Mouse (Mus musculus) stomach, postnatal 0 days (tissue): Measurements from ENCODE around the gene Msmp. TPM values are rescaled to one million over a fixed set of nuclear protein-coding genes. Genes with fewer than 3 reads are reported as not detected.

Experiments
- ATAC-seq: fragments of 200-750 bp; cut with Nextera tagmentation; 2 replicates; pipeline ENCODE4 v1.8.0; 2017; ENCODE audit not compliant: low FRiP score, low TSS enrichment
- DNase-seq: peaks from one replicate; pipeline ENCODE4 v3.0.0-alpha.2; 2016; ENCODE audit warnings: low spot score
- H3K27ac ChIP-seq: fragments of 300-500 bp; sonication (generic); replicated peaks from 2 replicates; pipeline ENCODE4 v1.5.1; 2014; ENCODE audit warnings: mild to moderate bottlenecking, control low read depth
- H3K27me3 ChIP-seq: fragments of 300-500 bp; sonication (generic); 2 replicates; pipeline ENCODE4 v1.6.1; 2014; ENCODE audit warnings: low read length; ENCODE audit not compliant: control insufficient read depth, insufficient read depth
- H3K36me3 ChIP-seq: fragments of 300-500 bp; sonication (generic); 2 replicates; pipeline ENCODE4 v1.6.1; 2014; ENCODE audit warnings: low read length, mixed read lengths; ENCODE audit not compliant: control insufficient read depth, insufficient read depth
- H3K4me1 ChIP-seq: fragments of 300-500 bp; sonication (generic); replicated peaks from 2 replicates; pipeline ENCODE4 v1.6.1; 2014; ENCODE audit warnings: antibody characterized with exemption; ENCODE audit not compliant: control insufficient read depth, insufficient read depth
- H3K4me2 ChIP-seq: fragments of 300-500 bp; sonication (generic); replicated peaks from 2 replicates; pipeline ENCODE4 v1.6.1; 2014; ENCODE audit warnings: low read depth, mild to moderate bottlenecking, control low read depth, moderate library complexity
- H3K4me3 ChIP-seq: fragments of 300-500 bp; sonication (generic); 2 replicates; pipeline ENCODE4 v1.5.1; 2014; ENCODE audit warnings: low read depth, low read length, control low read depth
- H3K9ac ChIP-seq: fragments of 300-500 bp; sonication (generic); 2 replicates; pipeline ENCODE4 v1.6.1; 2014; ENCODE audit warnings: mild to moderate bottlenecking, low read length, control low read depth, mixed read lengths
- H3K9me3 ChIP-seq: fragments of 300-500 bp; sonication (generic); 2 replicates; pipeline ENCODE4 v1.6.1; 2016; ENCODE audit warnings: low read length; ENCODE audit not compliant: control insufficient read depth
- CTCF ChIP-seq: IDR thresholded peaks from 2 replicates; pipeline ENCODE4 v1.5.1; 2016; ENCODE audit warnings: antibody characterized with exemption, low read depth, mild to moderate bottlenecking, moderate library complexity
- EP300 ChIP-seq: optimal IDR thresholded peaks from 2 replicates; pipeline ENCODE3; 2016; ENCODE audit warnings: antibody characterized with exemption
- WGBS: fragments of 180-500 bp; shearing (Covaris S2); extraction: QIAGEN DNeasy Blood & Tissue Kit; methylation state at CpG from one replicate; pipeline ENCODE4 v1.1.7; 2014; 5-methylcytosine and 5-hydroxymethylcytosine counted together
- microRNA-seq: library from miRNA; unstranded; fragments of <30 nt; microRNA quantifications from one replicate; pipeline ENCODE4, GENCODE M21; 2016
- polyA plus RNA-seq: library from polyadenylated mRNA; unstranded; fragments of >200 nt; fragmentation: Nextera tagmentation; extraction: Ambion mirVana; gene quantifications from 2 replicates; pipeline ENCODE4 v1.2.1, GENCODE M21; 2015

Msmp gene
- polyA plus RNA-seq, 1 experiment from 2014 or later: 0.25 TPM

DNA sequence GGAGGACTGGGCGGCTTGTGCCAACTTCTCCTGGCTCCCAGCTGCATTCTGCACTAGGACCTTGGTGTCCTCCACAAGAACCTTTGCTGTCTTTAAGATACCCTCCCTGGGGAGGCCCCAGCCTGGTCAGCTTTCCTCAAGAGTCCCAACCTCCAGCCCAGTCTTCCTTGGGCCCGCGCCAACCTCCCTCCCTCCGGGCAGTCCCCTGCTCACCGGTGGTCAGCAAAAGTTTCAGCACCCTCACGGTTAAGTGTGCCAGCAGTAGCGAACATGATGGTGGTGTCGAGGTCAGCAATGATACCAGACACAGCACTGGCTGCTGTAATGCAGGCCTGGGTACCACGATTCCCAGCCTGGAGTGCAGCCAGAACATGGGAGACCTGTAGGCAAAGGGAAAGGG is 48.3 kb downstream of the Msmp start:
- H3K36me3 ChIP-seq: peaks cover 84% of the 10 kb centered on the region
- no peak overlapping the region for H3K4me3 ChIP-seq

DNA sequence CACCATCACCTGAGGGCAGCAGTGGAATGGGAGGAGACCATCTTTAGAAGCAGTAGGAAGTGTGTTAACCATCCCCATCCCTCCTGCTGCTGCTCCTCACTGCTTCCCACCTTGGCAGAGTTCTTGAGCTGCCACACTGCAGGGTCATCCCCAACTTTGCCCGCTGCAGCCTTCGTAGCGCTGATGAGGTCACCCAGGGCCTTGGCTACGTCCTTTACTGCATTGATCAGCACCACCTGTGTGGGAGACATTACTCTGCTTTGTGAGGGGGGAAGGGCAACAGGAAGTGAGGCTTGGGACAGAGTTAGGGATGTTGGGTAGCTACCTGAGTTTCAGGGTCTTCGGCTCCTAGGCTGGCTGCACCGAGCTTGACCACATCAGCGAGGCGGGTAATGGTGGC is 48.7 kb downstream of the Msmp start:
- Histone ChIP-seq H3K4me2 (no peak overlapping the region), H3K4me3 (no peak overlapping the region), H3K9me3 (no peaks in the 10 kb centered on the region), H3K36me3 (peaks cover 82% of the 10 kb centered on the region), H3K9ac (no peak overlapping the region), H3K27me3 (no peaks in the 10 kb centered on the region), H3K27ac (no peak overlapping the region), H3K4me1 (no peaks in the 10 kb centered on the region)
- ATAC-seq (no peak), DNase-seq (no peak)
- TF ChIP-seq CTCF: no peak
- TF ChIP-seq EP300: no peak
- 93% methylated on average over 8 of the region's 8 CpGs for WGBS

More for the DNA sequence above, 48.3 kb downstream of the Msmp start:
- no peak for DNase-seq
- TF ChIP-seq CTCF (no peak), EP300 (no peak)
- 86% methylated on average over 9 of the region's 9 CpGs for WGBS
- Histone ChIP-seq H3K4me1 (no peaks in the 10 kb centered on the region), H3K9ac (no peak overlapping the region), H3K27me3 (no peaks in the 10 kb centered on the region), H3K4me2 (no peak overlapping the region), H3K27ac (no peak overlapping the region), H3K9me3 (no peaks in the 10 kb centered on the region)
- ATAC-seq: no peak

DNA sequence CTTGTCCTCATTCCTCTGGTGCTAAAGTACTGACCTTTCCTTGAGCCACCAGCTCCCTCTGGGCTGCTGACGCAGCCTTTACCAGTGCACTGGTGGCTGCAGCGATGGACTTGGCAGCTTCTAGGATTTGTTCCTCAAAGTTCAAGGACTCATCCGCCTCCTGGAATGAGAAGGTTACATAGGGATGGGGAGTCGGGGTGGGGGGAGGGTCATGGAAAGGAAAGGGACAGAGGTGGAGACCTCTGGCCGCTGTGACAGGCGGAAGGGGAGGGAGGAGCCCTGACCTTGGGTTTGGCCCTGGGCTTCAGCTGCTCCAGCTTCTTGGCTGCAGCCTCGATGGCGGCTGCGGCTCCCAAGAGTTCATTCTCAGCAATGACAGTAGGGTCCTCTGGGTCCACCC is 51.0 kb downstream of the Msmp start:
- Histone ChIP-seq H3K4me1 (no peaks in the 10 kb centered on the region), H3K36me3 (peaks cover 61% of the 10 kb centered on the region), H3K27ac (no peak overlapping the region), H3K9ac (no peak overlapping the region), H3K27me3 (no peaks in the 10 kb centered on the region), H3K4me3 (no peak overlapping the region), H3K9me3 (no peaks in the 10 kb centered on the region), H3K4me2 (no peak overlapping the region)
- DNase-seq (no peak), ATAC-seq (no peak)
- 91% methylated on average over 9 of the region's 9 CpGs for whole genome bisulfite sequencing
- TF ChIP-seq EP300: no peak
- TF ChIP-seq CTCF: no peak

Small RNA genes lying within 50 kb of the gene (microRNA-seq; reads per million reads assigned to microRNA genes)
- gene Gm25262: not detected

Other genes with a start within 250 kb of the Msmp start
- 10.7 and 11.5 TPM in 2 replicates for gene Rusc2, start 202.5 kb downstream of the Msmp start, polyA plus RNA-seq
- gene Fam166b, start 155.4 kb downstream of the Msmp start, polyA plus RNA-seq: 0.12 and 0.27 TPM in 2 replicates
- 4.7 TPM in 2 replicates for gene Tesk1, start 142.6 kb downstream of the Msmp start, polyA plus RNA-seq
- gene Cd72, start 129.9 kb downstream of the Msmp start, polyA plus RNA-seq: 2.8 and 3.2 TPM in 2 replicates
- not detected in 2 replicates for gene Sit1, start 100.8 kb downstream of the Msmp start, polyA plus RNA-seq
- gene Ccdc107, start 91.6 kb downstream of the Msmp start, polyA plus RNA-seq: 118 and 120 TPM in 2 replicates
- gene Arhgef39, start 84.8 kb downstream of the Msmp start, polyA plus RNA-seq: 10.7 and 11.8 TPM in 2 replicates
- gene Car9, start 77.5 kb downstream of the Msmp start, polyA plus RNA-seq: 2.6 and 3.1 TPM in 2 replicates
- 2,018 and 2,237 TPM in 2 replicates for gene Tpm2, start 60.7 kb downstream of the Msmp start, polyA plus RNA-seq
- 85.6 and 89.2 TPM in 2 replicates for gene Creb3, start 22.2 kb downstream of the Msmp start, polyA plus RNA-seq
- 42.7 and 60.3 TPM in 2 replicates for gene Tln1, start 21.8 kb downstream of the Msmp start, polyA plus RNA-seq
- 11.7 and 13.0 TPM in 2 replicates for gene Rgp1, start 5.8 kb downstream of the Msmp start, polyA plus RNA-seq
- gene Gba2, start 5.6 kb downstream of the Msmp start, polyA plus RNA-seq: 25.0 and 26.1 TPM in 2 replicates
- 4.8 and 6.7 TPM in 2 replicates for gene Npr2, start 47.4 kb upstream of the Msmp start, polyA plus RNA-seq
- gene Spag8, start 69.1 kb upstream of the Msmp start, polyA plus RNA-seq: 0.23 and 0.38 TPM in 2 replicates
- gene Hint2, start 72.0 kb upstream of the Msmp start, polyA plus RNA-seq: 150 and 152 TPM in 2 replicates
- gene Tmem8b, start 84.5 kb upstream of the Msmp start, polyA plus RNA-seq: 2.0 and 2.4 TPM in 2 replicates
- gene Fam221b, start 84.7 kb upstream of the Msmp start, polyA plus RNA-seq: 3.1 and 3.6 TPM in 2 replicates
- not detected in 2 replicates for gene Olfr70, start 116.3 kb upstream of the Msmp start, polyA plus RNA-seq
- gene Olfr71, start 125.8 kb upstream of the Msmp start, polyA plus RNA-seq: not detected in 2 replicates
- 6.1 and 7.8 TPM in 2 replicates for gene Hrct1, start 142.7 kb upstream of the Msmp start, polyA plus RNA-seq
- 0.27 and 0.30 TPM in 2 replicates for gene Spaar, start 145.5 kb upstream of the Msmp start, polyA plus RNA-seq
- gene Olfr159, start 186.5 kb upstream of the Msmp start, polyA plus RNA-seq: not detected in 2 replicates
- gene Olfr156, start 239.4 kb upstream of the Msmp start, polyA plus RNA-seq: not detected in 2 replicates